Mouse (Mus musculus) liver, embryonic 13.5 days (tissue): Measurements from ENCODE around the gene Galnt6. TPM values are rescaled to one million over a fixed set of nuclear protein-coding genes. Genes with fewer than 3 reads are reported as not detected.

Experiments used
- ATAC-seq: fragments of 200-750 bp; cut with Nextera tagmentation; 2 replicates; pipeline ENCODE4 v1.8.0; 2017; ENCODE audit warnings: low read depth, mild to moderate bottlenecking, moderate number of reproducible peaks, moderate library complexity
- DNase-seq: peaks from one replicate; pipeline ENCODE4 v3.0.0; 2022
- H3K27ac ChIP-seq: fragments of 300-500 bp; sonication (generic); 2 replicates; pipeline ENCODE4 v1.5.1; 2015; ENCODE audit warnings: moderate library complexity, mild to moderate bottlenecking, inconsistent platforms
- H3K27me3 ChIP-seq: fragments of 300-500 bp; sonication (generic); 2 replicates; pipeline ENCODE4 v1.6.1; 2015; ENCODE audit warnings: mild to moderate bottlenecking, inconsistent platforms
- H3K36me3 ChIP-seq: fragments of 300-500 bp; sonication (generic); 2 replicates; pipeline ENCODE4 v1.6.1; 2015; ENCODE audit warnings: mild to moderate bottlenecking, inconsistent platforms
- H3K4me1 ChIP-seq: fragments of 300-500 bp; sonication (generic); replicated peaks from 2 replicates; pipeline ENCODE4 v1.6.1; 2015; ENCODE audit warnings: inconsistent platforms
- H3K4me2 ChIP-seq: fragments of 300-500 bp; sonication (generic); 2 replicates; pipeline ENCODE4 v1.6.1; 2015; ENCODE audit warnings: inconsistent platforms, mild to moderate bottlenecking, moderate library complexity
- H3K4me3 ChIP-seq: fragments of 300-500 bp; sonication (generic); replicated peaks from 2 replicates; pipeline ENCODE4 v1.5.1; 2015; ENCODE audit warnings: mild to moderate bottlenecking, inconsistent platforms
- H3K9ac ChIP-seq: fragments of 300-500 bp; sonication (generic); 2 replicates; pipeline ENCODE4 v1.6.1; 2015; ENCODE audit warnings: mild to moderate bottlenecking, inconsistent platforms
- H3K9me3 ChIP-seq: fragments of 300-500 bp; sonication (generic); replicated peaks from 2 replicates; pipeline ENCODE4 v1.6.1; 2016; ENCODE audit warnings: inconsistent platforms
- WGBS: fragments of 180-500 bp; shearing (Covaris S2); methylation state at CpG from one replicate; pipeline ENCODE4 v1.1.7; 2015; ENCODE audit not compliant: insufficient replicate concordance; 5-methylcytosine and 5-hydroxymethylcytosine counted together
- microRNA-seq: library from miRNA; unstranded; fragments of <30 nt; microRNA quantifications from one replicate; pipeline ENCODE4, GENCODE M21; 2016
- polyA plus RNA-seq: library from polyadenylated mRNA; unstranded; fragments of >200 nt; fragmentation: Nextera tagmentation; extraction: Ambion mirVana; gene quantifications from 2 replicates; pipeline ENCODE4 v1.2.1, GENCODE M21; 2015

The Galnt6 gene
- polyA plus RNA-seq, 1 experiment from 2014 or later, result 1.1 TPM

- ATAC-seq, result no peak
These were observed 74.9 kb downstream of the Galnt6 start for GRCm38 (mm10) chr15:100654271-100654670.

GRCm38 (mm10) chr15:100651610-100652009, 77.6 kb downstream of the Galnt6 start:
- DNase-seq (no peak), ATAC-seq (peak; percentile 51; the same call in 1 of the 2 replicates)
- H3K4me2 ChIP-seq, result no peak overlapping the region
- H3K9me3 ChIP-seq, result no peaks in the 10 kb centered on the region
- peaks cover 7% of the 10 kb centered on the region for H3K4me1 ChIP-seq
- no peak overlapping the region for H3K4me3 ChIP-seq
- H3K36me3 ChIP-seq, result peaks cover 16% of the 10 kb centered on the region
- no peaks in the 10 kb centered on the region for H3K27me3 ChIP-seq
- no peak overlapping the region for H3K27ac ChIP-seq
- WGBS, result 45% methylated on average over 9 of the region's 9 CpGs
- H3K9ac ChIP-seq, result no peak overlapping the region

More at GRCm38 (mm10) chr15:100654271-100654670, 74.9 kb downstream of the Galnt6 start:
- Histone ChIP-seq H3K4me3 (no peak overlapping the region), H3K4me2 (no peak overlapping the region), H3K36me3 (peaks cover 16% of the 10 kb centered on the region), H3K27ac (no peak overlapping the region), H3K27me3 (no peaks in the 10 kb centered on the region), H3K9me3 (no peaks in the 10 kb centered on the region), H3K4me1 (peaks cover 10% of the 10 kb centered on the region), H3K9ac (no peak overlapping the region)
- WGBS, result 68% methylated on average over 1 of the region's 1 CpGs
- DNase-seq, result no peak

GRCm38 (mm10) chr15:100650111-100650510, 79.1 kb downstream of the Galnt6 start:
- DNase-seq, result no peak
- Histone ChIP-seq H3K9me3 (no peaks in the 10 kb centered on the region), H3K4me3 (no peak overlapping the region), H3K4me1 (peaks cover 7% of the 10 kb centered on the region), H3K4me2 (no peak overlapping the region), H3K36me3 (peaks cover 10% of the 10 kb centered on the region; the same call in 1 of the 2 replicates), H3K27me3 (no peaks in the 10 kb centered on the region), H3K27ac (no peak overlapping the region), H3K9ac (no peak overlapping the region)
- no peak for ATAC-seq
- 85% methylated on average over 10 of the region's 10 CpGs for WGBS

GRCm38 (mm10) chr15:100646161-100646560, 83.0 kb downstream of the Galnt6 start:
- Histone ChIP-seq H3K4me1 (no peaks in the 10 kb centered on the region), H3K4me2 (no peak overlapping the region), H3K4me3 (no peak overlapping the region), H3K9me3 (no peaks in the 10 kb centered on the region), H3K27ac (no peak overlapping the region), H3K9ac (no peak overlapping the region), H3K27me3 (no peaks in the 10 kb centered on the region), H3K36me3 (peaks cover 22% of the 10 kb centered on the region; the same call in 1 of the 2 replicates)
- no peak for DNase-seq
- no peak for ATAC-seq
- WGBS, result 79% methylated on average over 6 of the region's 6 CpGs

- Histone ChIP-seq H3K4me3 (no peak overlapping the region), H3K9me3 (no peaks in the 10 kb centered on the region), H3K4me1 (no peaks in the 10 kb centered on the region), H3K27me3 (peaks cover 17% of the 10 kb centered on the region), H3K36me3 (peaks cover 18% of the 10 kb centered on the region; the same call in 1 of the 2 replicates), H3K27ac (no peak overlapping the region), H3K9ac (no peak overlapping the region), H3K4me2 (no peak overlapping the region)
- ATAC-seq, result no peak
- 76% methylated on average over 7 of the region's 7 CpGs for WGBS
- DNase-seq, result no peak
These were observed 86.7 kb downstream of the Galnt6 start for GRCm38 (mm10) chr15:100642451-100642850.

Small RNA genes within 50 kb of the gene (microRNA-seq; reads per million reads assigned to microRNA genes)
- not detected for gene Mir6961

Other genes starting within 250 kb of the Galnt6 start
- 1.1 and 1.3 TPM in 2 replicates for gene Csrnp2, start 233.9 kb downstream of the Galnt6 start, polyA plus RNA-seq
- gene Tfcp2, start 177.4 kb downstream of the Galnt6 start, polyA plus RNA-seq, result 4.4 and 4.6 TPM in 2 replicates
- gene Pou6f1, start 129.4 kb downstream of the Galnt6 start, polyA plus RNA-seq, result 0.10 and 0.23 TPM in 2 replicates
- gene Dazap2, start 114.0 kb downstream of the Galnt6 start, polyA plus RNA-seq, result 141 and 173 TPM in 2 replicates
- gene Smagp, start 92.4 kb downstream of the Galnt6 start, polyA plus RNA-seq, result 7.7 and 7.9 TPM in 2 replicates
- 19.7 and 25.7 TPM in 2 replicates for gene Bin2, start 59.8 kb downstream of the Galnt6 start, polyA plus RNA-seq
- 8.2 and 11.8 TPM in 2 replicates for gene Cela1, start 41.5 kb downstream of the Galnt6 start, polyA plus RNA-seq
- gene Slc4a8, start 32.4 kb upstream of the Galnt6 start, polyA plus RNA-seq, result 0.34 and 0.51 TPM in 2 replicates
- 0.10 and 0.27 TPM in 2 replicates for gene Scn8a, start 140.5 kb upstream of the Galnt6 start, polyA plus RNA-seq